Mouse (Mus musculus) kidney, embryonic 14.5 days (tissue): Measurements from ENCODE around the gene Smu1. TPM values are rescaled to one million over a fixed set of nuclear protein-coding genes. Genes with fewer than 3 reads are reported as not detected.

ENCODE experiments used
- ATAC-seq: fragments of 200-750 bp; cut with Nextera tagmentation; 2 replicates; pipeline ENCODE4 v1.8.0; 2017; ENCODE audit warnings: moderate number of reproducible peaks, mild to moderate bottlenecking, moderate TSS enrichment, moderate library complexity; ENCODE audit not compliant: low FRiP score, low TSS enrichment
- H3K27ac ChIP-seq: fragments of 300-500 bp; sonication (generic); 2 replicates; pipeline ENCODE4 v1.5.1; 2014; ENCODE audit warnings: low read depth, mild to moderate bottlenecking, low read length, moderate library complexity, mixed read lengths
- H3K27me3 ChIP-seq: fragments of 300-500 bp; sonication (generic); 2 replicates; pipeline ENCODE4 v1.6.1; 2014; ENCODE audit warnings: mild to moderate bottlenecking, low read length; ENCODE audit not compliant: control insufficient read depth, insufficient read depth
- H3K36me3 ChIP-seq: fragments of 300-500 bp; sonication (generic); 2 replicates; pipeline ENCODE4 v1.6.1; 2014; ENCODE audit warnings: low read length, mixed read lengths; ENCODE audit not compliant: control insufficient read depth, insufficient read depth
- H3K4me1 ChIP-seq: fragments of 300-500 bp; sonication (generic); 2 replicates; pipeline ENCODE4 v1.6.1; 2014; ENCODE audit warnings: low read length, mixed read lengths; ENCODE audit not compliant: control insufficient read depth, insufficient read depth
- H3K4me2 ChIP-seq: fragments of 300-500 bp; sonication (generic); replicated peaks from 2 replicates; pipeline ENCODE4 v1.6.1; 2014; ENCODE audit warnings: low read depth, mild to moderate bottlenecking, low read length
- H3K4me3 ChIP-seq: fragments of 300-500 bp; sonication (generic); 2 replicates; pipeline ENCODE4 v1.5.1; 2014; ENCODE audit warnings: mild to moderate bottlenecking, low read length
- H3K9ac ChIP-seq: fragments of 300-500 bp; sonication (generic); 2 replicates; pipeline ENCODE4 v1.6.1; 2014; ENCODE audit warnings: low read depth, mild to moderate bottlenecking, low read length, moderate library complexity
- H3K9me3 ChIP-seq: fragments of 300-500 bp; sonication (generic); 2 replicates; pipeline ENCODE4 v1.6.1; 2016; ENCODE audit warnings: low read length; ENCODE audit not compliant: control insufficient read depth
- WGBS: fragments of 180-500 bp; shearing (Covaris S2); extraction: QIAGEN DNeasy Blood & Tissue Kit; methylation state at CpG from one replicate; pipeline ENCODE4 v1.1.7; 2014; 5-methylcytosine and 5-hydroxymethylcytosine counted together
- polyA plus RNA-seq: library from polyadenylated mRNA; unstranded; fragments of >200 nt; fragmentation: Nextera tagmentation; extraction: Ambion mirVana; gene quantifications from 2 replicates; pipeline ENCODE4 v1.2.1, GENCODE M21; 2014

The Smu1 gene
- polyA plus RNA-seq, 1 experiment from 2014 or later, result 171 TPM

DNA sequence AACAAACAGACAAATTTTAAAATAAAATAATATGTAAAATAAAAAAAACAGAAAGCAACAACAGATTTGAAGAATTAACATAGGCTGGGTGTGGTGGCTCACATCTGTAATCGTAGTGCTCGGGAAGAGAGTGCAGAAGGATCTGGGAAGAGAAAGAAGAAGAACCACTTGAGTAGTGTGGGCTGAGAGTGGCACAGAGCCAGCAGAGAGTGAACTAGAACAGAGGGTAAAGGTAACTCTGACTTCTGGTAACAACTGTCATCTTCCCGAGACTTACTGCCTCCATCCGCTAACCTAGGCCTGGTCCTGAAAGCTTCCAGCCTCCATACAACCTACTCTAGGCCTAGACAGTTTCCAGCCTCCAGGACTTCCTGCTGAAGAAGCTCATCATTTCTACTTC, 33.5 kb upstream of the Smu1 start:
- ATAC-seq, result no peak
- no peak overlapping the region for H3K27ac ChIP-seq
- no peaks in the 10 kb centered on the region for H3K4me1 ChIP-seq
- H3K36me3 ChIP-seq, result no peaks in the 10 kb centered on the region
- H3K9ac ChIP-seq, result no peak overlapping the region
- 93% methylated on average over 4 of the region's 4 CpGs for WGBS
- no peak overlapping the region for H3K4me3 ChIP-seq
- no peaks in the 10 kb centered on the region for H3K27me3 ChIP-seq
- H3K4me2 ChIP-seq, result no peak overlapping the region
- H3K9me3 ChIP-seq, result no peaks in the 10 kb centered on the region

- H3K4me1 ChIP-seq, result peaks cover 8% of the 10 kb centered on the region; the same call in 1 of the 2 replicates
- no peak overlapping the region for H3K4me2 ChIP-seq
- no peak overlapping the region for H3K27ac ChIP-seq
- no peaks in the 10 kb centered on the region for H3K27me3 ChIP-seq
- no peak for ATAC-seq
- H3K4me3 ChIP-seq, result no peak overlapping the region
- H3K9ac ChIP-seq, result no peak overlapping the region
- WGBS, result 89% methylated on average over 4 of the region's 4 CpGs
- no peaks in the 10 kb centered on the region for H3K9me3 ChIP-seq
- H3K36me3 ChIP-seq, result no peaks in the 10 kb centered on the region
Observed at GRCm38 (mm10) chr4:40786578-40786977, 28.9 kb upstream of the Smu1 start.

GRCm38 (mm10) chr4:40785620-40786166, 28.0 kb upstream of the Smu1 start:
- Histone ChIP-seq H3K4me3 (no peak overlapping the region), H3K4me1 (peaks cover 16% of the 10 kb centered on the region; the same call in 1 of the 2 replicates), H3K27ac (no peak overlapping the region), H3K4me2 (no peak overlapping the region), H3K9me3 (no peaks in the 10 kb centered on the region), H3K36me3 (no peaks in the 10 kb centered on the region), H3K9ac (no peak overlapping the region), H3K27me3 (no peaks in the 10 kb centered on the region)
- ATAC-seq, result no peak
- 81% methylated on average over 9 of the region's 9 CpGs for WGBS

DNA sequence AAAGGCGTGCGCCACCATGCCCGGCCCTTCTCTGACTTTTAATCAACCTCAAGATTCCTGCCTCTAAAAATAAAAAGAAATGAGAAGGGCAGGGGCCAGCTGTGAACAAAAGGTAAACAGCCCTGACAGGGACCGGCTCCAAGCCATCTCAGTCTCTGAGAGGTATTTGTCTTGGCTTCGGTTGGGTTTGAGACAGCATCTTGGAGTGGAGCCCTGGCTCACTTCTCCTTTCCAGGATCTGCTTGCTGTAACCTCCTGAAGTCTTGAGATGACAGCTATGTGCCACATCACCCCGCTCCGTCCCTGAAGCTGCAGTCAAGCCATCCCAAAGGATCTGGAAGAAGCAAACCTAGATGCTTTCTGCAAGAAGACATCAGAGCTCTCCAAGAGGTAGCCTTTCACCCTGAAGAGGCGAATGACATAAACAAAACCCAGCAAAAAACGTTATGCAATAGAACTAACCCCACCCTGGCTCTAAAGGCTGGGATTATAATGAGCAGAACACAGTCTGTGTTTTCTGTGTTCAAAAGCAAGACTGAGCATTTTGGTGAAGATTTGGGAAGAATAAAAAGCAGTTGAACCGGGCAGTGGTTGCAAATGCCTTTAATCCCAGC, 26.9 kb upstream of the Smu1 start:
- Histone ChIP-seq H3K4me3 (no peak overlapping the region), H3K4me1 (peaks cover 16% of the 10 kb centered on the region; the same call in 1 of the 2 replicates)
- 75% methylated on average over 10 of the region's 10 CpGs for WGBS

GRCm38 (mm10) chr4:40783049-40783448, 25.3 kb upstream of the Smu1 start:
- Histone ChIP-seq H3K27ac (no peak overlapping the region), H3K4me3 (no peak overlapping the region), H3K27me3 (no peaks in the 10 kb centered on the region), H3K36me3 (no peaks in the 10 kb centered on the region), H3K9ac (no peak overlapping the region), H3K9me3 (no peaks in the 10 kb centered on the region), H3K4me1 (peaks cover 19% of the 10 kb centered on the region; the same call in 1 of the 2 replicates), H3K4me2 (no peak overlapping the region)
- ATAC-seq, result no peak
- WGBS, result 97% methylated on average over 4 of the region's 4 CpGs

More for the DNA sequence above, 26.9 kb upstream of the Smu1 start:
- Histone ChIP-seq H3K9ac (no peak overlapping the region), H3K27me3 (no peaks in the 10 kb centered on the region), H3K4me2 (no peak overlapping the region), H3K9me3 (no peaks in the 10 kb centered on the region), H3K36me3 (no peaks in the 10 kb centered on the region), H3K27ac (no peak overlapping the region)
- ATAC-seq, result no peak; the same call in 1 of the 2 replicates

DNA sequence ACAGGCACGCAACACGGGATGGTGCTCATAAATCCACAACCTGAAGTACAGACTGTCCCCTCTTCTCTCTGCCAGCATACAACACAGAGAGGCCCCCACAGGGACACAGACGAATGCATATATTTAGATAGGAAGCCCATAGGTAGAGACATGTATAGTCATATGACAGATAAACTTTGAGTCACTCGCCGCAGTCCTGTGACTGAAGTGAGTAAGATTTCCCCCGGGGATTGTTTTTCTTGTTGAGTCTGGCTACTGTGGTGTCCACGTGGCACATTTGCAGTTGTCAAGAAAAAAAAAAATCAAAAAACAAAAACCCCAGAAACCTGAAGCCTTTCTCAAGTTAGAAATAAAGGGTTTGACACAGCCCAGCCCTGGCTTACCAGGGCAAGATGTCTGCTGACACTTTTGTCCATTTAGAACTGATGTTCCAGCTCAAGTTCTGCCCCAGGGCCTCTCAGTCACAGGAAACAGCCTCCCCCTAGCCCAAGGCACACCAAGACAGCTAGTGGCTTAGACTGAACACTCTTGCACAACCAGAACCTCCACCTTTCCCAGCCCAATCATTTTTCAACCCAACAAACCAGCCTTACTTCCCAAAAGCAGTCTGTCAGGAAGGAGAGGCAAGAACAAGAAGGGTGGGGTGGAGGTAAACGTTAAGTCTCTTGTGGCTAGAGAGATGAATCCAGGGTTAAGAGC, 24.2 kb upstream of the Smu1 start:
- H3K9me3 ChIP-seq, result no peaks in the 10 kb centered on the region
- H3K36me3 ChIP-seq, result no peaks in the 10 kb centered on the region
- no peak overlapping the region for H3K4me3 ChIP-seq
- no peak overlapping the region for H3K4me2 ChIP-seq
- no peak for ATAC-seq
- 21% methylated on average over 8 of the region's 8 CpGs for WGBS
- H3K27me3 ChIP-seq, result no peaks in the 10 kb centered on the region
- H3K4me1 ChIP-seq, result peaks cover 22% of the 10 kb centered on the region
- no peak overlapping the region for H3K9ac ChIP-seq
- no peak overlapping the region for H3K27ac ChIP-seq

- Histone ChIP-seq H3K27ac (no peak overlapping the region), H3K4me3 (no peak overlapping the region), H3K4me2 (no peak overlapping the region), H3K9me3 (no peaks in the 10 kb centered on the region), H3K36me3 (no peaks in the 10 kb centered on the region), H3K27me3 (no peaks in the 10 kb centered on the region), H3K4me1 (peaks cover 22% of the 10 kb centered on the region), H3K9ac (no peak overlapping the region)
- no peak for ATAC-seq
- 5% methylated on average over 3 of the region's 3 CpGs for WGBS
Observed at GRCm38 (mm10) chr4:40781143-40781542, 23.4 kb upstream of the Smu1 start.

DNA sequence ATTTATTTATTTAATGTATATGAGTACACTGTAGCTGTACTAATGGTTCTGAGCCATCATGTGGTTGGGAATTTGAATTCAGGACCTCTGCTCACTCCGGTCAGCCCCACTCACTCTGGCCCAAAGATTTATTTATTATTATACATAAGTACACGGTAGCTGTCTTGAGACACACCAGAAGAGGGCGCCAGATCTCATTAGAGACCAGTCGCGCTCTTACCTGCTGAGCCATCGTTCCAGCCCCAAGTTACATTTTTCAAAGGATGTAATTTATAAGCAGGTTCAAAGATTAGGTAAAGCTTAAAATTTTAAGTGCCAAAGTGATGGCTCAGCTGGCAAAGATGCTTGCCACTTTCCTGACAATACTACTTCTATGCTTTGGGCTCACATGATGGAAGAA, 20.9 kb upstream of the Smu1 start:
- H3K4me1 ChIP-seq, result peaks cover 31% of the 10 kb centered on the region
- 81% methylated on average over 6 of the region's 6 CpGs for WGBS

DNA sequence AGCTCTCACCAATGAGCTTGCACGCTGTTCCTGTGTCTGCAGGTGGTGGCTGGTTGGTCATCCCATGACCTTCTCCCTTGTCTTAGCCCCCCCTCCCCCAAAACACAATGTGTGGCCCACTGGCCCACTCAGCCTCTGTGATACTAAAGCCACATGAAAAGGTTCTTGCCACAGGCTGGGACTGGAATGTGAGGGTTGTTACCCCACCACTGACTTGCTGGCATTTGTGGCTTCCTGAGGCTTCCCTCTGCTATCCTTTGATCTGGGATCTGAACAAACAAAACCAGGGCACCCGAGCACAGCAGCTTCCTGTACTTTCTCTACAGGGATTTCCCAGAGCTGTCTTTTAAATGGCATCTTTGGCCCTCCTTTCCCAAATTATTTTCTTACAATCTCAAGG, 19.4 kb upstream of the Smu1 start:
- H3K27ac ChIP-seq, result peak overlapping the region; percentile 38; the same call in 1 of the 2 replicates

More for the DNA sequence above, 20.9 kb upstream of the Smu1 start:
- no peak overlapping the region for H3K4me3 ChIP-seq
- H3K27me3 ChIP-seq, result no peaks in the 10 kb centered on the region
- no peaks in the 10 kb centered on the region for H3K9me3 ChIP-seq
- no peaks in the 10 kb centered on the region for H3K36me3 ChIP-seq
- no peak overlapping the region for H3K9ac ChIP-seq
- no peak for ATAC-seq
- no peak overlapping the region for H3K27ac ChIP-seq
- no peak overlapping the region for H3K4me2 ChIP-seq

More for the DNA sequence above, 19.4 kb upstream of the Smu1 start:
- Histone ChIP-seq H3K4me1 (peaks cover 29% of the 10 kb centered on the region), H3K4me2 (no peak overlapping the region), H3K27me3 (no peaks in the 10 kb centered on the region), H3K36me3 (no peaks in the 10 kb centered on the region), H3K9me3 (no peaks in the 10 kb centered on the region), H3K4me3 (no peak overlapping the region), H3K9ac (no peak overlapping the region)
- ATAC-seq, result no peak; the same call in 1 of the 2 replicates
- 8% methylated on average over 2 of the region's 2 CpGs for WGBS
